Mouse (Mus musculus): ENCODE results near the gene Rara. TPM values are rescaled to one million over a fixed set of nuclear protein-coding genes. Genes with fewer than 3 reads are reported as not detected.

The Rara gene
- total and polyA plus RNA-seq, 3 experiments: 12.1 to 13.7 TPM; not detected in 1

- Histone ChIP-seq H3K9me3 (replicated peaks; ENCODE audit: insufficient read depth, low read length) (no peaks in the 10 kb centered on the region), H3K36me3 (ENCODE audit: control insufficient read depth in 1 of 2, insufficient read depth in 2 of 2, low read length in 2 of 2) (0 out of 4 replicates have a peak, but pooled peaks cover 0 to 3% of the 10 kb centered on the region in 2 experiments), H3K4me1 (ENCODE audit: control insufficient read depth in 1 of 2, insufficient read depth in 2 of 2, low read length in 2 of 2) (peaks cover 0 to 6% of the 10 kb centered on the region in 2 experiments; a peak in 3 of 4 replicates), H3K4me3 (ENCODE audit: control insufficient read depth in 1 of 2, insufficient read depth in 1 of 2, low read depth in 2 of 2, low read length in 2 of 2) (no peak overlapping the region), H3K27me3 (ENCODE audit: control insufficient read depth in 1 of 2, insufficient read depth in 2 of 2, low read length in 2 of 2) (no peaks in the 10 kb centered on the region), H3K9ac (ENCODE audit: control insufficient read depth, low read depth, low read length, poor library complexity, severe bottlenecking) (no peak overlapping the region), H3K79me2 (ENCODE audit: control insufficient read depth, insufficient read depth, low read length, poor library complexity) (no peaks in the 10 kb centered on the region), H3K27ac (ENCODE audit: control insufficient read depth, low read depth, low read length) (no peak overlapping the region)
- DNase-seq (ENCODE audit: low read depth, low spot score): peak; percentile 89
- no peak for TF ChIP-seq USF1 (IDR thresholded peaks at IDR 0.05; ENCODE audit: low read depth, low read length)
- no peak for TF ChIP-seq ETS1 (IDR thresholded peaks at IDR 0.05; ENCODE audit: low read depth, low read length)
- TF ChIP-seq RCOR1 (IDR thresholded peaks at IDR 0.05; ENCODE audit: low read depth, low read length): no peak
- TF ChIP-seq HCFC1 (IDR thresholded peaks at IDR 0.05; ENCODE audit: low read depth, low read length): no peak
- TF ChIP-seq ELF1 (IDR thresholded peaks at IDR 0.05; ENCODE audit: low read depth, low read length): no peak
- no peak for TF ChIP-seq POLR2AphosphoS5 (IDR thresholded peaks at IDR 0.05; ENCODE audit: borderline replicate concordance, low read depth, low read length)
- no peak for TF ChIP-seq KAT2A (conservative IDR thresholded peaks at IDR 0.05; ENCODE audit: low read depth, low read length)
- peak; percentile 72; the same call in 1 of the 2 replicates for TF ChIP-seq SIN3A (IDR thresholded peaks at IDR 0.05; ENCODE audit: low read length)
- TF ChIP-seq ZMIZ1 (IDR thresholded peaks at IDR 0.05; ENCODE audit: low read depth, low read length): no peak
- TF ChIP-seq MXI1 (IDR thresholded peaks at IDR 0.05; ENCODE audit: low read depth, low read length): no peak
- peak; percentile 87 for TF ChIP-seq ZNF384 (IDR thresholded peaks at IDR 0.05; ENCODE audit: low read depth, low read length)
- TF ChIP-seq JUND (IDR thresholded peaks at IDR 0.05; ENCODE audit: low read depth, low read length): no peak
- TF ChIP-seq RAD21 (IDR thresholded peaks at IDR 0.05; ENCODE audit: low read depth, low read length): peak; percentile 91
- no peak for TF ChIP-seq CHD1 (IDR thresholded peaks at IDR 0.05; ENCODE audit: low read depth, low read length)
- no peak for TF ChIP-seq POLR2A (IDR thresholded peaks at IDR 0.05; ENCODE audit: control insufficient read depth in 1 of 2, insufficient read depth in 1 of 2, low read depth in 1 of 2, low read length in 2 of 2, poor library complexity in 1 of 2)
- TF ChIP-seq E2F4 (IDR thresholded peaks at IDR 0.05; ENCODE audit: borderline replicate concordance, low read depth, low read length): no peak
- TF ChIP-seq ZKSCAN1 (IDR thresholded peaks at IDR 0.05; ENCODE audit: low read depth, low read length): no peak
- TF ChIP-seq MAFK (IDR thresholded peaks at IDR 0.05; ENCODE audit: borderline replicate concordance, low read depth, low read length): no peak
- TF ChIP-seq MEF2A (IDR thresholded peaks at IDR 0.05; ENCODE audit: extremely low read depth, insufficient replicate concordance, low read depth, low read length, poor library complexity, severe bottlenecking): no peak
- TF ChIP-seq TBP (IDR thresholded peaks at IDR 0.05; ENCODE audit: low read depth, low read length): no peak
- TF ChIP-seq GABPA (IDR thresholded peaks at IDR 0.05; ENCODE audit: low read depth, low read length): no peak
- TF ChIP-seq SMC3 (IDR thresholded peaks at IDR 0.05; ENCODE audit: low read depth, low read length): peak; percentile 93
- TF ChIP-seq UBTF (IDR thresholded peaks at IDR 0.05; ENCODE audit: borderline replicate concordance, insufficient read depth, low read depth, low read length): no peak
- TF ChIP-seq CHD2 (IDR thresholded peaks at IDR 0.05; ENCODE audit: low read length): no peak
- TF ChIP-seq TCF12 (IDR thresholded peaks at IDR 0.05; ENCODE audit: low read depth, low read length): 0 out of 2 replicates have a peak, but pooled peaks have one; percentile 8
- no peak for TF ChIP-seq NRF1 (IDR thresholded peaks at IDR 0.05; ENCODE audit: insufficient read depth, low read depth, low read length, poor library complexity, severe bottlenecking)
- peak; percentile 82 to 95 (median 89) for TF ChIP-seq CTCF (IDR thresholded peaks at IDR 0.05 in 2 of 3, conservative IDR thresholded peaks at IDR 0.05 in 1 of 3; ENCODE audit: control insufficient read depth in 1 of 3, insufficient read depth in 1 of 3, low read depth in 2 of 3, low read length in 3 of 3, poor library complexity in 1 of 3, severe bottlenecking in 1 of 3)
- no peak for TF ChIP-seq TAL1 (IDR thresholded peaks at IDR 0.05; ENCODE audit: low read length)
- TF ChIP-seq USF2 (IDR thresholded peaks at IDR 0.05; ENCODE audit: borderline replicate concordance in 1 of 2, insufficient read depth in 1 of 2, low read depth in 1 of 2, low read length in 2 of 2): no peak
- 0 out of 2 replicates have a peak, but pooled peaks have one; percentile 40 for TF ChIP-seq MAX (IDR thresholded peaks at IDR 0.05; ENCODE audit: low read length)
- no peak for TF ChIP-seq MYB (IDR thresholded peaks at IDR 0.05; ENCODE audit: low read depth, low read length)
- TF ChIP-seq MYC (IDR thresholded peaks at IDR 0.05; ENCODE audit: low read depth, low read length): no peak
- peak; percentile 43; the same call in 1 of the 2 replicates for TF ChIP-seq MAZ (IDR thresholded peaks at IDR 0.05; ENCODE audit: low read depth, low read length)
- TF ChIP-seq BHLHE40 (IDR thresholded peaks at IDR 0.05; ENCODE audit: borderline replicate concordance, low read depth, low read length): no peak
- no peak for TF ChIP-seq NELFE (IDR thresholded peaks at IDR 0.05; ENCODE audit: low read depth, low read length)
Measured at GRCm38 (mm10) chr11:98974871-98975719, 47.5 kb downstream of the Rara start.
